Mouse (Mus musculus) testis, adult 10 weeks (tissue): ENCODE results near the gene Aldh8a1. TPM values are rescaled to one million over a fixed set of nuclear protein-coding genes. Genes with fewer than 3 reads are reported as not detected.

Source experiments
- polyA plus RNA-seq: library from polyadenylated mRNA; stranded (reverse); fragments of 350-450 nt; fragmentation: Illumina TruSeq; extraction: RNeasy Lipid Tissue Mini Kit (QIAGEN cat#74804); gene quantifications from one replicate; pipeline ENCODE4 v1.2.3, GENCODE M21; 2014; ENCODE audit warnings: low read depth, low replicate concordance

The Aldh8a1 gene
- 1.4 TPM for polyA plus RNA-seq

DNA sequence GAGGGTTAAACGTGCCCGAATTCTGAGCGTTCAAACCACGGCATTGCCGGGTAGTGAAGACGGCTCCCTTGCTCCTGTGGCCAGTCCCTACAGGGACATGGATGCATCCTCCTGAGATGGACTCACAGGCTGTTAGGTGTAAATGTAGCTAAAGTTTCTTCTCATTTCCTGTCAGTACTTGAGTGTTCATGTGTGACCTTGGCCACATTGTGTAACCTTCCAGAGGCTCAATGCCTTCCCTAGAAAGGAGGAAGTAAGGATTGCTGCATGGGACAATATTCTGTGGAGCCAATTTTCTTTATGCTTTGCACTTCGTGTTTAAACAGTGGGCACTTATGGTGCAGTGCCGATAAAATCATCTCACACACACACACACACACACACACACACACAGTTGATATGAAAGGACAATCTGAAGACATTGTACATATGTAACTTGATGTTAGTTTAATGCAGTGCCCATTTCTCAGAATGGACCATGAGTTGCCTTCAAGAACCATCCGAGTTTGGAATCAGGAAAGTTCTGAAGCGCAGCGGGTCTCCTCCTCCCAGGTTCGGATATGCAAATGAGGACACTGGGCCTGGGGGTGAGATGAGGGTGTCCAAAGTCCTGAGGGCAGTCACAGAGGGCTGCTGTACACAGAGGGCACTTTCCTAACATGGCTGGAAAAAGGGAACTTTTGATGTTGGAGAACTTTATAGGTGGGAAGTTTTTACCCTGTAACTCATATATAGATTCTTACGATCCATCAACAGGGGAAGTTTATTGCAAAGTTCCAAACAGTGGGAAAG is at the start of gene Aldh8a1:
Gene Aldh8a1 (plus strand): TSS at position 610 of the 792 bp plus-strand sequence.

Other genes with a start within 250 kb of the Aldh8a1 start
- 0.28 TPM for gene Myb, start 216.3 kb upstream of the Aldh8a1 start, polyA plus RNA-seq
- 161 TPM for gene Hbs1l, start 81.3 kb upstream of the Aldh8a1 start, polyA plus RNA-seq
- 273 TPM for gene 1700020N01Rik, start 215.9 kb downstream of the Aldh8a1 start, polyA plus RNA-seq